Mouse (Mus musculus): ENCODE data around the gene Bloc1s3. TPM values are rescaled to one million over a fixed set of nuclear protein-coding genes. Genes with fewer than 3 reads are reported as not detected.

Bloc1s3 gene
- polyA plus RNA-seq, 1 experiment from 2014 or later: 2.7 TPM

DNA sequence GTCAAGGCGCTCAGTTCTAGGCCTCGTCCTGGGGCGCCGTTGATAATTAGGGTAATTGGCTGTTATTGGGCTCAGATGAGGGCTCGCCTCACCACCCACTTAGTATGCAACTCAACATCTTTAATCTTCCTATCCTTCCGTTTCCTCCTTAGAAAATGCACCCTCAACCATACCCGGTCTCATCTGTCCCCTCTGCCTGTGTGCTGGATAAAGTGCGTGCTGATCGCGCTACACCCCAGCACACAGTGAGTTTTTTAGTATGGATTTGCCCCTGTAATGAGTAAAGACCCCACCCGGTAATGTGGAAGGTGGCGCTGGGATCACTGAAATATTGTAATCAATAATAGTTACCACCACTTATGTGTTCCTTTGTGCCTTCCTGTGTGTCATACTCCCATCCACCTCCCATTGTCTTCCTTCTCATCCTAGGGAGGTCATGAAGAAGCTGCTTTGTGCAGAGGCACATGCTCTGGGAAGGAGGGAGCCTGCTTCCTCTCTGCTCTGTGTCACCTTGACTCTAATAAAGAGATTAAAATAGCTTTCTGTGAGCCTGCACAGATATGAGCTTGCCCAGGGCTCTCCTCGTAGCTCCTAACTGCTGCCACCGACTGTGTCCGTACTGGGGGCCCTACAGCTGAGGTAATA lies 879 bp upstream of the Bloc1s3 start:
- 11% methylated on average over 15 of the region's 15 CpGs for WGBS
- Histone ChIP-seq H3K4me3 (ENCODE audit: low read depth, low read length) (peak overlapping the region; percentile 81), H3K4me1 (ENCODE audit: control insufficient read depth, insufficient read depth, low read length) (peaks cover 10% of the 10 kb centered on the region), H3K9me3 (ENCODE audit: control insufficient read depth, low read length) (no peaks in the 10 kb centered on the region), H3K4me2 (ENCODE audit: low read depth) (peak overlapping the region; percentile 97), H3K27me3 (ENCODE audit: control insufficient read depth, insufficient read depth, low read length) (no peaks in the 10 kb centered on the region), H3K36me3 (ENCODE audit: control insufficient read depth, insufficient read depth, low read length) (no peaks in the 10 kb centered on the region), H3K9ac (ENCODE audit: low read length) (peak overlapping the region; percentile 88), H3K27ac (ENCODE audit: low read depth, low read length) (peak overlapping the region; percentile 64)
- peak; percentile 7 for ATAC-seq (ENCODE audit: insufficient read depth, low FRiP score, low TSS enrichment)
- no peak for DNase-seq (ENCODE audit: low spot score)

DNA sequence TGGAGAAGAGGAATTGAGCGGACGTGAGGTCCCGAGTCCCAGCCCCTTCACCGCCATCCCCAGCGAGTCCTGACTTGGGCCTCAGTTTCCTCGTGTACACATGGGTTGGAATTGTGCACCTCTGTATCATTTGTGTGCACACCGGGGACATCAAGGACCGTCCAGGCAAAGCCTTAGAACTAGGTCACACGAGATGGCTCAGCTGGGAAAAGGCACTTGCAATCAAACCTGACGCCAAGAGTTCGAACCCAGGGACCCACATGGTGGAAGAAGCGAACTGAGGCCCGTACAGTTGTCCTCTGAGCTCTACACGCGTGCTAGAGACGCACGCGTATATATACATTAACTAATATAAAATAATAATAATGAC lies 570 bp downstream of the Bloc1s3 start:
- no peaks in the 10 kb centered on the region for H3K27me3 ChIP-seq (ENCODE audit: control insufficient read depth, insufficient read depth, low read length)
- H3K9me3 ChIP-seq (ENCODE audit: control insufficient read depth, low read length): no peaks in the 10 kb centered on the region
- peak overlapping the region; percentile 97 for H3K4me2 ChIP-seq (ENCODE audit: low read depth)
- no peak for ATAC-seq (ENCODE audit: insufficient read depth, low FRiP score, low TSS enrichment)
- WGBS: 6% methylated on average over 18 of the region's 18 CpGs
- H3K4me3 ChIP-seq (ENCODE audit: low read depth, low read length): peak overlapping the region; percentile 81
- peaks cover 10% of the 10 kb centered on the region for H3K4me1 ChIP-seq (ENCODE audit: control insufficient read depth, insufficient read depth, low read length)
- DNase-seq (ENCODE audit: low spot score): no peak
- H3K9ac ChIP-seq (ENCODE audit: low read length): peak overlapping the region; percentile 88
- peak overlapping the region; percentile 68; the same call in 1 of the 2 replicates for H3K27ac ChIP-seq (ENCODE audit: low read depth, low read length)
- no peaks in the 10 kb centered on the region for H3K36me3 ChIP-seq (ENCODE audit: control insufficient read depth, insufficient read depth, low read length)

DNA sequence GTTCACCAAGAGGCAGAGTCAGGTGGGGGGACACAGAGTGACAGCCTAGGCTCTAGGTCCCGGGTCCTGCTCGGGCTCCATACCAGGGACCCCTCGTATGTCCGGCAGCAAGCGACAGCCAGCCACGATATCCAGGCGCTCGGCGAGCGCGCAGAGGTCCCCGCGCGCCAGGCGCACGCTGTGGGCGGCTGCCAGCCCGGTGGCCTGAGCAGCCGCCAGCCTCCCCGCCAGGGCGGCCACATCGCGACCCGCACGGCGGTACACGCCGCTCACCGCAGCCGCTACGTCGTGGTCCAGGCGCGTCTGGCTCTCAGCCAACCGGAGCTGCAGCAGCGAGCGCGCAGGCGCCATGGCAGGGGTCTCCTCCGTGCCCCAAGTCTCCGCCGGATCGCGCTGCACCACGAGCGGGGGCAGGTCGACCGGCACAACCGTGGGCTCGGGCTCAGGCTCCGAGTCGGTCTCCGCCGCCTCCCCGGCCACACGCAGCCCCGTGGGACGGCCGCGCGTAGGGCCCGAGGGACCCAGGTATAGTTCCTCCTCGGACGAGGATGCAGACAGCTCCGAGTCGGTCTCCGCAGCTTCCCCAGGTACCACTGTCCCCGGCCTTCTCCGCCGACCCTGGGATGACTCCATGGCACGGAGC lies 1.1 kb downstream of the Bloc1s3 start:
- no peaks in the 10 kb centered on the region for H3K27me3 ChIP-seq (ENCODE audit: control insufficient read depth, insufficient read depth, low read length)
- peak overlapping the region; percentile 68; the same call in 1 of the 2 replicates for H3K27ac ChIP-seq (ENCODE audit: low read depth, low read length)
- peak overlapping the region; percentile 81 for H3K4me3 ChIP-seq (ENCODE audit: low read depth, low read length)
- H3K9me3 ChIP-seq (ENCODE audit: control insufficient read depth, low read length): no peaks in the 10 kb centered on the region
- DNase-seq (ENCODE audit: low spot score) (peak; percentile 82), ATAC-seq (ENCODE audit: insufficient read depth, low FRiP score, low TSS enrichment) (peak; percentile 35; the same call in 1 of the 2 replicates)
- WGBS: under 1% methylated on average over 66 of the region's 71 CpGs
- peak overlapping the region; percentile 97 for H3K4me2 ChIP-seq (ENCODE audit: low read depth)
- no peaks in the 10 kb centered on the region for H3K36me3 ChIP-seq (ENCODE audit: control insufficient read depth, insufficient read depth, low read length)
- H3K9ac ChIP-seq (ENCODE audit: low read length): peak overlapping the region; percentile 88
- peaks cover 10% of the 10 kb centered on the region for H3K4me1 ChIP-seq (ENCODE audit: control insufficient read depth, insufficient read depth, low read length)

DNA sequence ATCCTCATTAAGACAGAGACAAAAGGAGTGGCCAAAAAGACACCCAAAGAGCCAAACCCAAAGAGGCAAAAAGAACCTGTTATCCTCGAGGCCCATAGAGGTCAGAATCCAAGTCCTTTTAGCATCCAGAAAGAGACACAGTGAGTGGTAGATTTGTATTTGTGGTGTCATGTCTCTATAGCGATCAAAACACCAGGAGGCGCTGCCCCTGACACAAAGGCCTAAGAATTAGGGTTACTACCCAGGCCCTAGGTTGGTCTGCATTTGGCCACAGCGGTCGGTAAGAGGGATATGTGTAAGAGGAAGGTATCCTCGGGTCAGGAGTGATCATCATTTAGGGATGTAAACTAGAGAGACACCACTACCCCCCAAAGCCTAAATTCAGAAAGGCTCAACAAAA lies 1.8 kb downstream of the Bloc1s3 start:
- no peak for ATAC-seq (ENCODE audit: insufficient read depth, low FRiP score, low TSS enrichment)
- Histone ChIP-seq H3K4me2 (ENCODE audit: low read depth) (peak overlapping the region; percentile 97; the same call in 1 of the 2 replicates), H3K36me3 (ENCODE audit: control insufficient read depth, insufficient read depth, low read length) (no peaks in the 10 kb centered on the region), H3K4me3 (ENCODE audit: low read depth, low read length) (no peak overlapping the region; the same call in 1 of the 2 replicates), H3K27ac (ENCODE audit: low read depth, low read length) (no peak overlapping the region), H3K9me3 (ENCODE audit: control insufficient read depth, low read length) (no peaks in the 10 kb centered on the region), H3K27me3 (ENCODE audit: control insufficient read depth, insufficient read depth, low read length) (no peaks in the 10 kb centered on the region), H3K4me1 (ENCODE audit: control insufficient read depth, insufficient read depth, low read length) (peaks cover 10% of the 10 kb centered on the region), H3K9ac (ENCODE audit: low read length) (no peak overlapping the region)
- 33% methylated on average over 6 of the region's 6 CpGs for WGBS
- peak; percentile 25 for DNase-seq (ENCODE audit: low spot score)

DNA sequence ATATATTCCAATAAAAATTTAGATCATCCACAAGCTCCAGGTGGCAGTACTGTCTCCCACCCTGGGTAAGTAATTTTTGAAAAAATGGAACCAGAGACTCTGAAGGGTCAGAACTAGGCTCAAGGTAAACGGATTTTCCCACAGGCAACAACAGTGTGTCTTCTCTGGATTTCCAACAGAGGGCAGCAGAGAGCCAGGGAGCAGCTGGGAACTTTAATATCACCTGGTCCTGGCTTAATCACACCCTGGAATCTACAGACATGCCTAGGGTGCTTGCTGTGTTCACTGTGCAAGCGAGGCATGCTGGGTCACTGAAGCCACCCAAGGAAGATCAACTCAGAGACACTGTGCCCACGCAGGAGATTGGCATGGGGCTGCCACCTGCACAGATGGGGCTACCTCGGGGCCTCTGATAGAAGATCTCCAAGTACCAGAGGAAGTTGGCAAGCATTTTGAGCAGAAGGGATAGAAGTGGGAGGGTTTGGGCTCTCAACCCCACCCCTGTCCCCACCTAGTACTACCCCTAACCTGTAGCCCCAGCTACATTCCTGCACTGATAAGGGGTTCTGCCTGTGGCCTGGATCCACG lies 4.6 kb downstream of the Bloc1s3 start:
- H3K36me3 ChIP-seq (ENCODE audit: control insufficient read depth, insufficient read depth, low read length): no peaks in the 10 kb centered on the region
- no peak for ATAC-seq (ENCODE audit: insufficient read depth, low FRiP score, low TSS enrichment)
- H3K27ac ChIP-seq (ENCODE audit: low read depth, low read length): no peak overlapping the region
- H3K4me2 ChIP-seq (ENCODE audit: low read depth): no peak overlapping the region
- no peaks in the 10 kb centered on the region for H3K27me3 ChIP-seq (ENCODE audit: control insufficient read depth, insufficient read depth, low read length)
- WGBS: 42% methylated on average over 5 of the region's 5 CpGs
- no peaks in the 10 kb centered on the region for H3K9me3 ChIP-seq (ENCODE audit: control insufficient read depth, low read length)
- no peak overlapping the region for H3K9ac ChIP-seq (ENCODE audit: low read length)
- no peak overlapping the region for H3K4me3 ChIP-seq (ENCODE audit: low read depth, low read length)
- peaks cover 4% of the 10 kb centered on the region; the same call in 1 of the 2 replicates for H3K4me1 ChIP-seq (ENCODE audit: control insufficient read depth, insufficient read depth, low read length)
- DNase-seq (ENCODE audit: low spot score): peak; percentile 44

DNA sequence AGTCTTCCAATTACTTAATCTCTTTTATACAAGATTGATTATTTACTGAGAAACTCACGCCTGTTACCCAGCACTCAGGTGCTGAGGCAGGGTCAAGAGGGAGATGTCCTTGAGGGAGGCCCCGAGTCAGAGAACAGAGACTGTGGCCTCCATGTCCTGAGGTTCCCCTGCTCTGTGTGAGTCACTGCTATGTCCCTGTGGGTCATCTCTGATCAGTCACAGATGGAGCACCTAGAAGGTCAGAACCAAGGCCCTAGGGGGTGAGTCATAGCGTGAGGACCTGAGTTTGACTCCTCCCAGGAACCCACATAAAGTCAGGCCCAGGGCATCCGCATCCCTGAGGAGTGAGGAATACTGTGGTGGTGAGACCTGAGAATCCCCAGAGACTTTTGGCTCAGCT lies 6.5 kb downstream of the Bloc1s3 start:
- no peak for ATAC-seq (ENCODE audit: insufficient read depth, low FRiP score, low TSS enrichment)

DNA sequence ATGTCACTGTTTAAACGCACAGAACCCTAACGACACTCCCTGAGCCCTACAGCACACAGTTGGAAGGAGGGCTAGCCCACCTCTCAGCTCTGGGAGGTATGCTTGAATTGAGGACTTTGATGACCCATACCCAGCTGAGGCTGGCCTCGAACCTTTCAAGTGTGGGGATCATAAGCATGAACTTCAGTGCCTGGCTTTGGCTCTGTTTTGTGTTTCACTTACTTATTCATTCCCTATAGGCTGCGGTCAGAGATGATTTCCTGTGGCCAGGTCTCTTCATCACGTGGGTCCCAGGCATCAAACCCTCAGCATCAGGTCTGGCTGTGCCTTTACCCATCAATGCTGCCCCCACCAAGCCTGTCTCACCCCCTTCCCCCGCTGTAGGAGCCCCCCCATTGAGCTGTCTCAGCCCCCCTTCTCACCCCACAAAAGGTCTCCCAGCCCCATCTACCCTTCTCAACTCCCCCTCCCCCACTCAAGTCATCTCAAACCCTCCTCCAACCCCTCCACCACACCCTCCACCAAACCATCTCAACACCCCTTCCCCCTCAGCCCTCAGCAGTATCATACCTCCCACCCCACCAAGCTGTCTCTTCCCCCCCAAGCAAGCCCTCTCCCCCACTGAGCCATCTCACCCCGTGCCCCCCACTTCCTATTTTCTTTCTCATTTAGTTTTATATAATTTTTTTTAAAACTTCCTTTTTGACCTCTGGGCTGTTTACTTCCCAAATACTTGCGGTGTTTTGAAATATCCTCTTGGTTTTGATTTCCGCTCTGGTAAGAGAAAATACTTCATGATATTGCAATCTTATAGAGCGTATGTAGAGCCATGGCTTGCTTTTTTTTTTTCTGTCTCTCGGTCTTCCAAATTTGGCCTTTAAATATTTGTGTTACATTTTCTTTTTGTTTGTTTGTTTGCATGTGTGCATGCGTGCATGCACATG lies 7.5 kb downstream of the Bloc1s3 start:
- no peaks in the 10 kb centered on the region for H3K9me3 ChIP-seq (ENCODE audit: control insufficient read depth, low read length)
- H3K4me2 ChIP-seq (ENCODE audit: low read depth): no peak overlapping the region
- no peaks in the 10 kb centered on the region for H3K4me1 ChIP-seq (ENCODE audit: control insufficient read depth, insufficient read depth, low read length)
- WGBS: 73% methylated on average over 12 of the region's 12 CpGs
- no peak overlapping the region for H3K27ac ChIP-seq (ENCODE audit: low read depth, low read length)
- H3K27me3 ChIP-seq (ENCODE audit: control insufficient read depth, insufficient read depth, low read length): no peaks in the 10 kb centered on the region
- H3K9ac ChIP-seq (ENCODE audit: low read length): no peak overlapping the region
- ATAC-seq (ENCODE audit: insufficient read depth, low FRiP score, low TSS enrichment): no peak
- no peak overlapping the region for H3K4me3 ChIP-seq (ENCODE audit: low read depth, low read length)
- no peaks in the 10 kb centered on the region for H3K36me3 ChIP-seq (ENCODE audit: control insufficient read depth, insufficient read depth, low read length)
- DNase-seq (ENCODE audit: low spot score): no peak

More for the DNA sequence above, 6.5 kb downstream of the Bloc1s3 start:
- no peak for DNase-seq (ENCODE audit: low spot score)
- Histone ChIP-seq H3K27me3 (ENCODE audit: control insufficient read depth, insufficient read depth, low read length) (no peaks in the 10 kb centered on the region), H3K9me3 (ENCODE audit: control insufficient read depth, low read length) (no peaks in the 10 kb centered on the region), H3K36me3 (ENCODE audit: control insufficient read depth, insufficient read depth, low read length) (no peaks in the 10 kb centered on the region), H3K4me3 (ENCODE audit: low read depth, low read length) (no peak overlapping the region), H3K27ac (ENCODE audit: low read depth, low read length) (no peak overlapping the region), H3K4me2 (ENCODE audit: low read depth) (no peak overlapping the region), H3K9ac (ENCODE audit: low read length) (no peak overlapping the region), H3K4me1 (ENCODE audit: control insufficient read depth, insufficient read depth, low read length) (no peaks in the 10 kb centered on the region)
- WGBS: 78% methylated on average over 4 of the region's 4 CpGs

DNA sequence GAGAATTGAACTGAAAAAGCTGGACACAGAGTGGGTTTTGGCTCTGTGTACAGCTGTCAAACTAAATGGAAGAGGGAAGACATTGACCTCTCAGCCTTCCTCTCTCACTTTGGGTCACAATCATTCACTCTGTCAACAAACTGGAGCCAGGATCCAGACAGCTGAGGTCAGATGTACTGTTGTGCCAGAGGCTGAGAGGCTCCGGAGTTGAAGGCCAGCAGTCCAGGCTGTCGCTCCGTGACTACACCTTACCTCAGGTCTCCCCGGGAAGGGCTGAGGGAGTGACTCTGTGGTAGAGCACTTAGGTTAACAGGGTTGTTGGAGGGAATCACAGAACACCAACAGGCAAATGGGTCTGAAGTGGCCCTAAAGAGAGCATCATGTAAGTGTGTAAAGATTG lies 9.8 kb downstream of the Bloc1s3 start:
- DNase-seq (ENCODE audit: low spot score) (no peak), ATAC-seq (ENCODE audit: insufficient read depth, low FRiP score, low TSS enrichment) (no peak)
- no peak overlapping the region for H3K27ac ChIP-seq (ENCODE audit: low read depth, low read length)
- H3K9ac ChIP-seq (ENCODE audit: low read length): no peak overlapping the region
- H3K36me3 ChIP-seq (ENCODE audit: control insufficient read depth, insufficient read depth, low read length): no peaks in the 10 kb centered on the region
- no peaks in the 10 kb centered on the region for H3K9me3 ChIP-seq (ENCODE audit: control insufficient read depth, low read length)
- WGBS: 84% methylated on average over 4 of the region's 4 CpGs
- H3K4me3 ChIP-seq (ENCODE audit: low read depth, low read length): no peak overlapping the region
- no peak overlapping the region for H3K4me2 ChIP-seq (ENCODE audit: low read depth)
- no peaks in the 10 kb centered on the region for H3K4me1 ChIP-seq (ENCODE audit: control insufficient read depth, insufficient read depth, low read length)
- no peaks in the 10 kb centered on the region for H3K27me3 ChIP-seq (ENCODE audit: control insufficient read depth, insufficient read depth, low read length)

Measured in neural tube, embryonic 11.5 days (tissue).